Mouse (Mus musculus) ES-Bruce4 (cell line): ENCODE results near the gene Golgb1. TPM values are rescaled to one million over a fixed set of nuclear protein-coding genes. Genes with fewer than 3 reads are reported as not detected.

Source experiments
- H3K27ac ChIP-seq: 2 replicates; pipeline ENCODE4 v1.5.1; 2012; ENCODE audit warnings: low read length, inconsistent platforms; ENCODE audit not compliant: insufficient read depth
- H3K27me3 ChIP-seq: 2 replicates; pipeline ENCODE4 v1.6.1; 2012; ENCODE audit warnings: mild to moderate bottlenecking, low read length, inconsistent platforms; ENCODE audit not compliant: control insufficient read depth, poor library complexity, insufficient read depth, severe bottlenecking
- H3K36me3 ChIP-seq: 2 replicates; pipeline ENCODE4 v1.6.1; 2012; ENCODE audit warnings: inconsistent platforms, mild to moderate bottlenecking, low read length, moderate library complexity; ENCODE audit not compliant: control insufficient read depth, poor library complexity, insufficient read depth, severe bottlenecking
- H3K4me1 ChIP-seq: one replicate; pipeline ENCODE4 v1.8.1; 2011; ENCODE audit warnings: low read length; ENCODE audit not compliant: control insufficient read depth, insufficient read depth
- H3K4me3 ChIP-seq: 2 replicates; pipeline ENCODE4 v1.5.1; 2011; ENCODE audit warnings: low read depth, mild to moderate bottlenecking, low read length
- H3K9ac ChIP-seq: 2 replicates; pipeline ENCODE4 v1.6.1; 2012; ENCODE audit warnings: low read depth, mild to moderate bottlenecking, inconsistent platforms; ENCODE audit not compliant: poor library complexity, severe bottlenecking
- H3K9me3 ChIP-seq: replicated peaks from 2 replicates; pipeline ENCODE4 v1.6.1; 2012; ENCODE audit warnings: mild to moderate bottlenecking, low read length, inconsistent platforms; ENCODE audit not compliant: control insufficient read depth, poor library complexity, insufficient read depth, severe bottlenecking
- CTCF ChIP-seq: IDR thresholded peaks from one replicate; pipeline ENCODE4 v1.8.1; 2011; ENCODE audit warnings: low read depth, low read length
- EP300 ChIP-seq: IDR thresholded peaks from 2 replicates; pipeline ENCODE4 v1.6.1; 2011; ENCODE audit warnings: low read depth, low read length; ENCODE audit not compliant: insufficient read depth
- POLR2A ChIP-seq: IDR thresholded peaks from one replicate; pipeline ENCODE4 v1.8.1; 2011; ENCODE audit warnings: low read length; ENCODE audit not compliant: insufficient read depth
- polyA plus RNA-seq: library from polyadenylated mRNA; stranded (reverse); fragments of >200 nt; gene quantifications from 2 replicates; pipeline ENCODE4 v1.2.4, GENCODE M21; 2011; ENCODE audit warnings: low read depth; ENCODE audit not compliant: missing spikeins, insufficient read depth, insufficient read length

Golgb1 gene
- polyA plus RNA-seq, 1 experiment: 67.5 TPM

- Histone ChIP-seq H3K9ac (no peak overlapping the region), H3K9me3 (no peaks in the 10 kb centered on the region), H3K27ac (no peak overlapping the region), H3K4me1 (no peaks in the 10 kb centered on the region), H3K27me3 (no peaks in the 10 kb centered on the region), H3K36me3 (no peaks in the 10 kb centered on the region), H3K4me3 (no peak overlapping the region)
- no peak for TF ChIP-seq POLR2A
- TF ChIP-seq CTCF: no peak
- TF ChIP-seq EP300: no peak
Observed at GRCm38 (mm10) chr16:36944895-36945424, 70.0 kb downstream of the Golgb1 start.

- no peak overlapping the region for H3K27ac ChIP-seq
- no peak overlapping the region for H3K4me3 ChIP-seq
- H3K9me3 ChIP-seq: no peaks in the 10 kb centered on the region
- H3K4me1 ChIP-seq: no peaks in the 10 kb centered on the region
- TF ChIP-seq EP300: no peak
- TF ChIP-seq POLR2A: no peak
- no peak for TF ChIP-seq CTCF
- no peaks in the 10 kb centered on the region for H3K27me3 ChIP-seq
- no peaks in the 10 kb centered on the region for H3K36me3 ChIP-seq
- H3K9ac ChIP-seq: no peak overlapping the region
Observed at GRCm38 (mm10) chr16:36946459-36947159, 71.7 kb downstream of the Golgb1 start.

GRCm38 (mm10) chr16:36947646-36948197 lies 72.8 kb downstream of the Golgb1 start:
- Histone ChIP-seq H3K9ac (no peak overlapping the region), H3K27ac (no peak overlapping the region)

GRCm38 (mm10) chr16:36949614-36950336 lies 74.8 kb downstream of the Golgb1 start:
- Histone ChIP-seq H3K36me3 (no peaks in the 10 kb centered on the region), H3K9me3 (no peaks in the 10 kb centered on the region), H3K27me3 (no peaks in the 10 kb centered on the region), H3K4me3 (no peak overlapping the region), H3K4me1 (no peaks in the 10 kb centered on the region), H3K9ac (no peak overlapping the region), H3K27ac (no peak overlapping the region)
- no peak for TF ChIP-seq EP300
- TF ChIP-seq POLR2A: no peak
- TF ChIP-seq CTCF: no peak

More at GRCm38 (mm10) chr16:36947646-36948197, 72.8 kb downstream of the Golgb1 start:
- no peaks in the 10 kb centered on the region for H3K9me3 ChIP-seq
- H3K36me3 ChIP-seq: no peaks in the 10 kb centered on the region
- no peak for TF ChIP-seq CTCF
- TF ChIP-seq EP300: no peak
- TF ChIP-seq POLR2A: no peak
- H3K4me1 ChIP-seq: no peaks in the 10 kb centered on the region
- H3K27me3 ChIP-seq: no peaks in the 10 kb centered on the region
- no peak overlapping the region for H3K4me3 ChIP-seq

- H3K36me3 ChIP-seq: no peaks in the 10 kb centered on the region
- no peak overlapping the region for H3K9ac ChIP-seq
- no peaks in the 10 kb centered on the region for H3K9me3 ChIP-seq
- H3K4me3 ChIP-seq: no peak overlapping the region
- no peaks in the 10 kb centered on the region for H3K4me1 ChIP-seq
- no peak for TF ChIP-seq POLR2A
- no peak for TF ChIP-seq CTCF
- no peak for TF ChIP-seq EP300
- no peaks in the 10 kb centered on the region for H3K27me3 ChIP-seq
- no peak overlapping the region for H3K27ac ChIP-seq
Observed at GRCm38 (mm10) chr16:36951029-36951428, 76.1 kb downstream of the Golgb1 start.
